Mouse (Mus musculus) heart, adult 2 months (tissue): ENCODE data around the gene 2810408A11Rik. TPM values are rescaled to one million over a fixed set of nuclear protein-coding genes. Genes with fewer than 3 reads are reported as not detected.

Experiments used
- DNase-seq, 2 experiments: peaks; one replicate each; pipeline ENCODE4 v3.0.0; 2021
- H3K27ac ChIP-seq: fragments of 200-600 bp; 2 replicates; pipeline ENCODE4 v1.8.1; 2022
- H3K27me3 ChIP-seq: fragments of 200-500 bp; 2 replicates; pipeline ENCODE4 v1.6.1; 2012; ENCODE audit warnings: mild to moderate bottlenecking, low read length, inconsistent platforms, mixed read lengths; ENCODE audit not compliant: control insufficient read depth, insufficient read depth
- H3K36me3 ChIP-seq: fragments of 200-500 bp; 2 replicates; pipeline ENCODE4 v1.6.1; 2012; ENCODE audit warnings: low read length, inconsistent platforms; ENCODE audit not compliant: control insufficient read depth, insufficient read depth
- H3K4me1 ChIP-seq: fragments of 200-500 bp; 2 replicates; pipeline ENCODE4 v1.6.1; 2011; ENCODE audit warnings: low read length; ENCODE audit not compliant: control insufficient read depth, insufficient read depth
- H3K4me3 ChIP-seq: fragments of 200-600 bp; 2 replicates; pipeline ENCODE4 v1.8.1; 2022
- H3K79me2 ChIP-seq: fragments of 200-500 bp; replicated peaks from 2 replicates; pipeline ENCODE4 v1.6.1; 2012; ENCODE audit warnings: mild to moderate bottlenecking, inconsistent platforms, low read length, moderate library complexity, mixed read lengths; ENCODE audit not compliant: control insufficient read depth, insufficient read depth
- H3K9ac ChIP-seq: fragments of 200-500 bp; 2 replicates; pipeline ENCODE4 v1.6.1; 2012; ENCODE audit warnings: low read depth, mild to moderate bottlenecking, control low read depth, inconsistent platforms, low read length, mixed read lengths
- CTCF ChIP-seq: fragments of 200-600 bp; IDR thresholded peaks from 2 replicates; pipeline ENCODE4 v1.8.1; 2022; ENCODE audit warnings: antibody characterized with exemption, mild to moderate bottlenecking, moderate library complexity
- EP300 ChIP-seq: fragments of 200-500 bp; IDR thresholded peaks from 2 replicates; pipeline ENCODE4 v1.6.1; 2011; ENCODE audit warnings: low read depth, low read length, control low read depth; ENCODE audit not compliant: insufficient read depth
- POLR2A ChIP-seq: fragments of 200-500 bp; IDR thresholded peaks from 2 replicates; pipeline ENCODE4 v1.6.1; 2011; ENCODE audit warnings: mild to moderate bottlenecking, low read depth, low read length, control low read depth; ENCODE audit not compliant: insufficient read depth
- WGBS: fragments of 180-500 bp; shearing (Covaris S2); methylation state at CpG from one replicate; pipeline ENCODE4 v1.1.7; 2018; 5-methylcytosine and 5-hydroxymethylcytosine counted together
- intact Hi-C: fragments of 180-260 bp; cut with DNase I; formaldehyde crosslinking; loops from one replicate; pipeline ENCODE4 v1.15.1; 2025
- polyA plus RNA-seq: library from polyadenylated mRNA; depleted of rRNA; stranded (reverse); fragments of >200 nt; gene quantifications from 2 replicates; pipeline ENCODE4 v1.2.3, GENCODE M21; 2012
- total RNA-seq, 2 experiments: library from RNA; stranded (reverse); gene quantifications; 2 replicates each; pipeline ENCODE4 v1.2.3; 2021

The 2810408A11Rik gene
- total and polyA plus RNA-seq, 3 experiments: 0.23 to 0.41 (median 0.34) TPM

- TF ChIP-seq POLR2A (0 out of 2 replicates have a peak, but pooled peaks have one; percentile 27), EP300 (no peak)
- Histone ChIP-seq H3K4me3 (peak overlapping the region; percentile 28; the same call in 1 of the 2 replicates), H3K27me3 (no peaks in the 10 kb centered on the region), H3K27ac (peak overlapping the region; percentile 67), H3K36me3 (no peaks in the 10 kb centered on the region), H3K4me1 (peaks cover 5% of the 10 kb centered on the region), H3K79me2 (no peaks in the 10 kb centered on the region), H3K9ac (peak overlapping the region; percentile 44)
- peak in 1 of 2 experiments; percentile 11 for DNase-seq
- WGBS: 41% methylated on average over 9 of the region's 9 CpGs
- intact Hi-C loops: no loop called here
Observed at GRCm38 (mm10) chr11:69884240-69884639, 16.5 kb downstream of the 2810408A11Rik start.

GRCm38 (mm10) chr11:69883527-69884151, 17.1 kb downstream of the 2810408A11Rik start:
- intact Hi-C loops: no loop called here
- H3K27me3 ChIP-seq: no peaks in the 10 kb centered on the region
- 81% methylated on average over 8 of the region's 8 CpGs for WGBS
- no peak overlapping the region for H3K4me3 ChIP-seq
- peak overlapping the region; percentile 67 for H3K27ac ChIP-seq
- no peaks in the 10 kb centered on the region for H3K36me3 ChIP-seq
- H3K9ac ChIP-seq: no peak overlapping the region
- DNase-seq: peak in 1 of 2 experiments; percentile 14
- peaks cover 5% of the 10 kb centered on the region for H3K4me1 ChIP-seq
- H3K79me2 ChIP-seq: no peaks in the 10 kb centered on the region
- no peak for TF ChIP-seq EP300
- no peak for TF ChIP-seq CTCF
- TF ChIP-seq POLR2A: no peak

GRCm38 (mm10) chr11:69883066-69883465, 17.7 kb downstream of the 2810408A11Rik start:
- 72% methylated on average over 4 of the region's 4 CpGs for WGBS
- intact Hi-C loops: no loop called here
- H3K27me3 ChIP-seq: no peaks in the 10 kb centered on the region
- H3K79me2 ChIP-seq: no peaks in the 10 kb centered on the region
- no peak overlapping the region for H3K9ac ChIP-seq
- TF ChIP-seq POLR2A: no peak
- TF ChIP-seq CTCF: peak; percentile 65
- no peaks in the 10 kb centered on the region for H3K36me3 ChIP-seq
- peaks cover 5% of the 10 kb centered on the region for H3K4me1 ChIP-seq
- no peak overlapping the region for H3K4me3 ChIP-seq
- H3K27ac ChIP-seq: no peak overlapping the region
- no peak for DNase-seq

GRCm38 (mm10) chr11:69881787-69882670, 18.8 kb downstream of the 2810408A11Rik start:
- WGBS: 63% methylated on average over 21 of the region's 21 CpGs
- intact Hi-C loops: loop anchor here (2.0 kb wide), 1 partner anchor 39 kb away; the partner anchor contains the start of gene Eif5a
- Histone ChIP-seq H3K9ac (peak overlapping the region; percentile 64), H3K4me1 (peaks cover 3% of the 10 kb centered on the region), H3K27ac (peak overlapping the region; percentile 81), H3K36me3 (no peaks in the 10 kb centered on the region), H3K79me2 (no peaks in the 10 kb centered on the region), H3K27me3 (no peaks in the 10 kb centered on the region), H3K4me3 (peak overlapping the region; percentile 77)
- DNase-seq: no peak
- TF ChIP-seq CTCF (no peak), POLR2A (no peak), EP300 (no peak)

- intact Hi-C loops: loop anchor here (1.0 to 2.0 kb wide), 2 partner anchors 40 to 68 kb away; partner anchors contain the start of gene Eif5a
- under 1% methylated on average over 46 of the region's 46 CpGs for WGBS
- Histone ChIP-seq H3K79me2 (no peaks in the 10 kb centered on the region), H3K4me3 (peak within 1 kb of the TSS; percentile 77), H3K27ac (peak within 1 kb of the TSS; percentile 81), H3K9ac (peak within 1 kb of the TSS; percentile 68), H3K27me3 (no peaks in the 10 kb centered on the region), H3K36me3 (no peaks in the 10 kb centered on the region), H3K4me1 (peaks cover 5% of the 10 kb centered on the region)
- peak; percentile 96 for DNase-seq
- TF ChIP-seq CTCF: peak; percentile 57
- no peak; the same call in 1 of the 2 replicates for TF ChIP-seq EP300
- TF ChIP-seq POLR2A: peak; percentile 98
Observed at GRCm38 (mm10) chr11:69880853-69881603, 19.8 kb downstream of the 2810408A11Rik start, which contains the start of gene Kctd11. Gene Kctd11, minus strand, starts transcription at chr11:69881406.
